Mouse (Mus musculus): ENCODE data around the gene Eif3g.

Gene Eif3g

DNA sequence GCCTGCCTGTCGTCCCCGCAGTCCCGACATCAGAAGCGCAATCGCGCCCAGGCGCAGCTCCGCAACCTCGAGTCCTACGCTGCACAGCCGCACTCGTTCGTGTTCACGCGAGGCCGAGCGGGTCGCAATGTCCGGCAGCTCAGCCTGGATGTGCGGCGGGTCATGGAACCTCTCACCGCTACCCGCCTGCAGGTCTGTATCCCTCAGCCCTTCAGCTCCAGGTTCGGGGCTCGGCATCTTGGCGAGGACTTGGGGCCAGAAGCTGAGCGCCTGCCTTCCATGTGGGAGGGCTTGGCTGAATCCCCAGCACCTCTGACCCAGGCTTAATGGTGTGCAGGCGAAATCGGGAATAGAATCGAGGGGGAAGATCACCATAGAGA, 10.0 kb downstream of the Eif3g start:
- no peak for DNase-seq (ENCODE audit: low spot score in 2 of 2)

- DNase-seq (ENCODE audit: low spot score in 2 of 2): peak; percentile 92 to 96
Measured at GRCm38 (mm10) chr9:20887704-20888385, 10.6 kb downstream of the Eif3g start, which contains the start of gene Ppan. Gene Ppan, plus strand, starts transcription at chr9:20888175.

DNA sequence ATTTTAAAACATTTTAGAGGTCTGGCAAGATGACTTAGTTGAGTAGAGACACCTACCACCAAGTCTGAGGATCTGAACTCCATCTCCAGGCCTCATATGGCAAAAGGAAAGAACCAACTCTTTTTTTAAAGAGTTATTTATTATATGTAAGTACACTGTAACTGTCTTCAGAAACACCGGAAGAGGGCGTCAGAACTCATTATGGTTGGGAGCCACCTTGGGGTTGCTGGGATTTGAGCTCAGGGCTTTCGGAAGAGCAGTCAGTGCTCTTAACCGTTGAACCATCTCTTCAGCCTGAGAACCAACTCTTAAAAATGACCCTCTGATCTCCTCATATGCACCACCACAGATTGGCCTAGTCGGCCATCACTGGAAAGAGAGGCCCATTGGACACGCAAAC, 11.2 kb downstream of the Eif3g start:
- no peak for DNase-seq (ENCODE audit: low spot score in 2 of 2)

DNA sequence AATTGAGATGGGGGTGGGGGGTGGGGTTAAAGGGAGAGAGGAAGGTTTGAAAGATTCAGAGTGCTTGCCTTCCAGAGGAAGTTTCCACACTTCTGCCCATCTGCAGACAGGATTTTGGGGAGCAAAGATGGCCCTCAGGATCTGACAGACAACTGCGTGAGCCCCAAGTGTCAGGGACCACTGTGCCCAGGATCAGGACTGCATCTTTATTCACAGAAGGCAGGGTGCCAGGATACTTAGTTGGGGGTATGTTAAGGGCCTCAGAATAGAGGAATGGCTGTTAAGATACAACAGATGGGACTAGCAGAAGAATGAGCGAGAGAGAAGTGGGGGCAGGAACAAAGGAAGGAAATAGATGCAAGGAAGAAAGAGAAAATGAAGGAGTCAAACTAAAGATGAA, 11.9 kb downstream of the Eif3g start:
- DNase-seq (ENCODE audit: low spot score in 2 of 2): no peak

DNA sequence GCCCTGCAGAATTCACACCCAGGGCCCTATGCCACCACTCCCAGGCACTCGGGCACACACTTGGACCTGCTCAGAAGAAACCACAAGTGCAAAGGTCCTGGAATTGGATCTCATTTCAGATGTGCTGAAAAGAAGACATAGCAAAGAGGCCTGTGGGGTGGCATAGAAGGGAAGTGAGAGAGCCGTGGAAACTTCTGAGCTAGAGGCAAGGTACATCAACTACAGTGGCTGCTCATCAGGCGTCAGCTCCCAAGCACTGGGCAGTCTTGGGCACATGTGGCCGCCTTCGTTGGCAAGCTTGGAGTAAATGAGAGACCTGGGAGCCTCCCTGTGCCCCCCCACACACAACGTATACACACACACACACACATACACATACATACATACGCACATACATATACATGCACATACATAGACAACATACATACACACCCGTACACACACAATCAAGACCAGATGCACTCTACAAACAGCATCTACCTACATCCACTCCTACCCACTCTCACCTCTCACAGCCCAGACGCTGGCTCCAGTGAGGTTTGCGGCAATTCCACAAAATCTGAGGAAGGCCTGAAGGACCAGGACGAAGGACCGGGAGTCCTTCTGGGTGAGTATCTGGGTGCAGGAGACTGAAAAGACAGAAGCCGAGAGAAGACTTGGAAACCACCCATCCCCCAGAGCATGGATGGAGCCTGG, 19.2 kb downstream of the Eif3g start, which contains the start of gene Angptl6:
TSS of gene Angptl6 (minus strand) at position 631 of the 696 bp plus-strand sequence.
- DNase-seq (ENCODE audit: low spot score in 2 of 2): no peak

DNA sequence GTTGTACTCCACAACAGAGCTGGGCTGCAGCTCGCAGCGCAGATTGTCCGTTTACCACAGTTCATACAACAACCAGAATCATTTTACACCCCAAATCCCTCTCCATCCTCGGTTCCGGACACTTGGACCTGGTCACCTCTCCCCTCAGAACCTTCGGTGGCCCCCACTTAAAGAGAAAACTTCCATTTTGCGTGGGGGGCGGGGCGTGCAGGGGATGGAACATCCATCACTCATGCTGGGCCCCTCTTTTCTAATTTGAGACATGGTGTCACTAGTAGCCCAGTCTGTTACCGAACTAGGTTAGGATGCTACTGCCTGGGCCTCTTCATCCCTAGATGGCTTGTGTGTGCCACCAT, 19.7 kb downstream of the Eif3g start:
- DNase-seq (ENCODE audit: low spot score in 2 of 2): no peak

DNA sequence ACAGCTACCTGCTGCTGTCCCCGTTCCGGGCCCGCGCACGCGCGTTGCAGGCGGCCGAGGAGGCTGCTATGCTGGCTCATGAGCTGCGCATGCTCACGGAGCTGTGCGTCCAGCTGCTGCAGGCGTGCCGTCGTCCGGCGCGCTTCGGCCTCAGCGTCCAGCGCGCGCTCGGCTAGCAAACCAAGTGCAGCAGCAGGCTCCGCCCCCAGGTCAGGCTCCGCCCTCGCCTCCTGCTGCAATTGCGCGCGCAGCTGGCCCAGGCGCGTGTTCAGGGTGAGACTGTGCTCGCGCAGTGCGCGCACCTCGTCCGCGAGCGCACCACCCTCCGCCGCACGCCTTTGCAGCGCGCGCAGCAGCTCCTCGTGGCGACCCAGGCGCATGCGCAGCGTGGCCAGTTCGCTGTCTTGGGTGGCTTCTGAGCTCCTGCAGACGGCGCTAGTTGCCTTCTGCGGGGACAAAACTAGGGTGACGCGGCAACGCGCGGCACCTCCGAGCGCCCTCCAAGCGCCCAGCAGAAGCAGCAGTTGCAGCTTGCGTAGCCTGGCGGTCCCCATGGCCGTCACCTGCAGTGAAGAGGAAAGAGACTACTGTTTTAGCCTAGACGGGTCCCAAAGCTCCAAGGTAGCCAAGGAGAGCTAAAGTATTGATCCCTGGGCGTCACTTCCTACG, 20.2 kb downstream of the Eif3g start:
- peak; percentile 98 to 99 for DNase-seq (ENCODE audit: low spot score in 2 of 2)

- DNase-seq (ENCODE audit: low spot score in 2 of 2): no peak
Measured at GRCm38 (mm10) chr9:20877118-20878040, 21.0 kb downstream of the Eif3g start.

DNA sequence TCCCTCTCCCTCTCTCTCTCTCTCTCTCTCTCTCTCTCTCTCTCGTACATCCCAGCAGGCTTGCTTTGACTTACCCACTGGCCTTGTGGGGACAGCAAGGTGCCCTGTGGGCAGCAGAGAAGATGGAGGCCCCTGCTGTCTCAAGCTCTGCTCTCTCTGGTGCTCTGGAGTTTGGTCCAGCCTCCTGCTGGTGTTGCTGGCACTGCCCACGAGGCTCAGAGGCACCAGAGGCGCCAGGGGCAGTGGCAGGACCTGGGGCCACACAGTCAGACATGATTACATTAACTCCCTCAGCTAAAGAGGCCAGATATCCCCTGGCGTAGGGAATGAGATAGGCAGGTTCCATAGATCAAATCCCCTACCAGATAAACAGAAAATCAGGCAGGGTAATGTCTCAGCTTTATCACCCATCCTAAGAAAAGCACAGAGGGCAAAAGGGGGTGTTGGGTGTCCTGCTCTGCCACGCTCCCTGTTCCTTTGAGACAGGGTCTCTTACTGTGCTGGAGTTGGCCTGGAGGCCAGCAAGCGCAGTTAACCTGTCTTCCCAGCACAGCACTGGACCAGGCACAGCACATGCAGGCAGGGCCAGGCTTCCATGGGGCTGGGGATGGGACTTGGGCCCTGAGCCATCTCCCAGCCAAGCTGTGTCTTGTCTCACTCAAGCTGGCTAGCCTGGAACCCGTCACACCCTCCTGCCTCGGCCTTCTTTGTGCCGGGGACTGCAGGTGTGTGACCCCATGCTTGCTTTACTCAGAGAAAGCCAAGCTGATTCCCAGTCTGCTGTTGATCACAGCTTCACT, 21.9 kb downstream of the Eif3g start:
- DNase-seq (ENCODE audit: low spot score in 2 of 2): no peak

GRCm38 (mm10) chr9:20875021-20875790, 23.2 kb downstream of the Eif3g start:
- DNase-seq (ENCODE audit: low spot score in 2 of 2): peak in 1 of 2 experiments; percentile 69

- no peak for DNase-seq (ENCODE audit: low spot score in 2 of 2)
Measured at GRCm38 (mm10) chr9:20873521-20873920, 24.9 kb downstream of the Eif3g start.

- no peak for DNase-seq (ENCODE audit: low spot score in 2 of 2)
Measured at GRCm38 (mm10) chr9:20872991-20873390, 25.4 kb downstream of the Eif3g start.

DNA sequence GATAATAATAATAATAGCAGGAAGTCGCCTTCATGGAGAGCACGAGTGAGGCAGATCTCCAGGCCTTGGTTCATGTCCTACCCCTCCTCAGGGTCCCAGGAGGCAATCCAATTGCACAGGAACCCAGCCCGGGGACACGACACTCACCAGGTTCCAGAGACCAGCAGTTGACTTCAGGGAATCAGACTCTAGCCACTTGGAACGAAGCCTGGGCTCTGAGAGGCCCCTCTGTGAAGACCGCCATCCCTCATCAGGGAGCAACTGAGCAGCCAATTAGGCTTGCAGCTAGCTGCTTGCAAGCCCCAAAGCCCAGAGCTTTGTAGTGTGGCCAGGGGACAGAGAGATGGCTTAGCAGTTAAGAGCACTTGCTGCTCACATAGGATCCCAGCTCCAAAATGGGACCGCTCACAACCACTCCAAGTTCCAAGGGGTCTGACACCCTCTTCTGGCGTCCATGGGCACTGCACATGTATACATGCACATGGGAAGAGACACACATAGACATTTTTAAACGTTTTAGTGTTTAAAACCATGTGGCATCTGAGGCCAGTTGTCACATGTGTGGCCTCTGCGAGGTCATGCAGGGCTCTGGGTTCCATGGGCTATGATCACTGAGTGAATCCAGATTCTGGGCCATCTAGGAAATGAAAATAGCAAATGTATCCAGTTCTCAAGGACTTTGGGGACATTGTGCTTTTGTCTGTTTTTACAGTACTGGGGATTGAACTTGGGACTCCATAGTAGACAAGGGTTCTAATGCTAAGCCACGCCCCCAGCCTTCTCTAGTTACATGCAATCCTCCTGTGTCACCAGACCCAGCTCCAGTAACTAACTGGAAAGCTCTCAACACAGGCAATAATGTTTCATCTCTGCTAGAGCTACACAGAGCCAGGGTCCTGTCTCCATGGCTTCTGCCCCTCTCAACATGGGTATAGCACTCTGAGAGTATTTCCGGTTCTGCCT, 27.9 kb downstream of the Eif3g start:
- DNase-seq (ENCODE audit: low spot score in 2 of 2): no peak

GRCm38 (mm10) chr9:20869246-20869645, 29.2 kb downstream of the Eif3g start:
- DNase-seq (ENCODE audit: low spot score in 2 of 2): no peak

GRCm38 (mm10) chr9:20868448-20869001, 29.9 kb downstream of the Eif3g start, which contains the start of gene A230050P20Rik:
Gene A230050P20Rik, plus strand, starts transcription at chr9:20868642.
- peak in 1 of 2 experiments; percentile 77 for DNase-seq (ENCODE audit: low spot score in 2 of 2)

DNA sequence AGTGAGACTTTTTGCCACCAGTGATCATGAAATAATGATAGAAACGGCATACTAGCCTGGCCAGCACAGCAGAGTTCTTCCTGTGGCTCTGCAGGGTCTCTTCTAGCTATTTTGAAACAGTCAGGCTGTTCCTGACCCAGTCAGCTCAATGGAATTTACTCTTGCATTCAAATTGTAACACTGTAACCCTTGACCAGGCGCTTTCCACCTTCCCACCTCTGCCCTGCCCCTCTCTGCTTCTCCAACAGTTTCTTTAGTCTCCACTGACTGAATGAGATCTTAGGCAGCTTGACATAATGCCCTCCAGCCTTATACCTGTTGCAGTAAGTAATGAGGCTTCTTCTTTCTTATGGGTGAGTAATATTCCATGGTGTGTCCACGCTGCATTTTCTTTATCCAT, 31.5 kb downstream of the Eif3g start:
- DNase-seq (ENCODE audit: low spot score in 2 of 2): no peak

- no peak for DNase-seq (ENCODE audit: low spot score in 2 of 2)
Measured at GRCm38 (mm10) chr9:20862225-20862624, 36.2 kb downstream of the Eif3g start.

- no peak for DNase-seq (ENCODE audit: low spot score in 2 of 2)
Measured at GRCm38 (mm10) chr9:20861821-20862220, 36.6 kb downstream of the Eif3g start.

GRCm38 (mm10) chr9:20859926-20860325, 38.5 kb downstream of the Eif3g start:
- no peak for DNase-seq (ENCODE audit: low spot score in 2 of 2)

Measured in left cerebral cortex, adult 9 months (tissue).